Mouse (Mus musculus): ENCODE measurements around the gene Prpf8.
"Not testable (repeated sequence)": the region's sequence is repeated elsewhere in the genome, so short reads cannot be mapped to it uniquely, and the experiment has no call there.

The Prpf8 gene

DNA sequence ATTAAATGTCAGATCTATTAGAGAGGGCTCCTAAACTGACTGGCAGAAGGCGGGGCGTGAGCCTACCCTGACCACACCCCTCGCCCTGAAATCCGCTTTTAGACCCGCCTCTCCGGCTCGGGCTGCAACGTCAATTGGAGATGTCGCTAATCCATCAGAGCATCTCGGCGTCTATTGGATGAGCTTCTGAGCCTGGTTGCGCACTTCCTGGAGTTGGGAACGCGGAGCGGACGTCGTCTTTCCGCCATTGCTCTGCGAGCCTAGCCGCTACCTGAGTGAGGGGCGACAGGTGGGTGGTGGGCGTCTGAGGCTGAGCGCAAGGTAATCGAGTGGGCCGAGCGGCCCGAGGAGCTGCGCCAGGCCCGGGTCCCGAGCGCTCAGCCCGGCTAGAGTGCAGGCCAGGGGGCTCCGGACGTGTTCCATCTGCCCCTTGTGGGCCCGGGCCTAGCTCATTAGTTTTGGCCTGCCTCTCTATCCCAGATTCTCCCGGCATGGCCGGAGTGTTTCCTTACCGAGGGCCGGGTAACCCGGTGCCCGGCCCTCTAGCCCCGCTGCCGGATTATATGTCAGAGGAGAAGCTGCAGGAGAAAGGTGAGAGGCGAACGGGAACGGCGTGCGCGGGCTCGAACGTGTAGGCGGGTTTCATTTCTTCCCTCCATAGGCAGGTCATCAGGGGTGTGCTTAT, at the start of gene Prpf8:
Gene Prpf8, plus strand, starts transcription at position 216 of the 685 bp plus-strand sequence.
- DNase-seq (ENCODE audit: low spot score), result peak; percentile 94

- no peak for DNase-seq (ENCODE audit: low spot score)
These were observed 48.4 kb upstream of the Prpf8 start for GRCm38 (mm10) chr11:75438194-75438593.

- no peak for DNase-seq (ENCODE audit: low spot score)
These were observed 47.8 kb upstream of the Prpf8 start for GRCm38 (mm10) chr11:75438804-75439203.

DNA sequence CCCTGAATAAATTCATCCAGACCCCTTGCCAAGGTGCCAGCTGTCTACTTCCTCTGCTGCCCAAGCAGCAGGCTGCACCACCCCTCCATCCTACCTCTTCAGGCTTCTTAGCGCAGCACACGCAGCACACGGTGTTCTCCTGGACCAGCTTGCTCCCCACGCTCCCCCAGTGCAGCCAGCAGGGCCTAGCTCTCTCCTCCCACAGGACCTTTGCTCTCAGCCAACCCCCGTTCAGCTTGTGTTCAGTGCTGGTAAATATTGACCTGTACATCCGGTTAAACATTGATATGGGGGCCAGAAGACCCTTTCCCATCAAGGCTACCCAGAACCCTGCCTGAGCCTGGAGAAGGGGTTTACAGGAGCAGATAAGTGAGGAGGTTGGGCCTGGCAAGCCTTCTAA, 47.3 kb upstream of the Prpf8 start, which contains the start of gene Serpinf2:
Gene Serpinf2, minus strand, starts transcription at position 229 of the 400 bp plus-strand sequence.
- DNase-seq (ENCODE audit: low spot score), result no peak

DNA sequence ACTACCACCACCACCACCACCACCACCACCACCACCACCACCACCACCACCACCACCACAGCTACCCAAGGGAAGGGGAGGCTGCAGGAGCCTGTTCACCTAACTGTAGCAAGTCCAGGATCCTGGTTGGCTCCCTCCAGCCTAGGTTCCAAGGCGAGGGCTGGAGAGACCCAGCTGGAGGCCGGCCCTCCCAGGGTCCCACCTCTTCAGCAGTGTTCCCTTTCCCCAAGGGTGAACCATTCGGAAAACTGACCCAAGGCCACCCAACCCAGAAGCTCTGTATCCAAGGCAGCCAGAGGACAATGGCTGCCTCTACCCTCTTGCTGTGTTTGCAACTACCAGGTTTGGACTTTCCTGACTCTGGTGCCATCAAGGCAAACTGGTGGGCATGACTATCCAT, 46.7 kb upstream of the Prpf8 start:
- no peak for DNase-seq (ENCODE audit: low spot score)

DNA sequence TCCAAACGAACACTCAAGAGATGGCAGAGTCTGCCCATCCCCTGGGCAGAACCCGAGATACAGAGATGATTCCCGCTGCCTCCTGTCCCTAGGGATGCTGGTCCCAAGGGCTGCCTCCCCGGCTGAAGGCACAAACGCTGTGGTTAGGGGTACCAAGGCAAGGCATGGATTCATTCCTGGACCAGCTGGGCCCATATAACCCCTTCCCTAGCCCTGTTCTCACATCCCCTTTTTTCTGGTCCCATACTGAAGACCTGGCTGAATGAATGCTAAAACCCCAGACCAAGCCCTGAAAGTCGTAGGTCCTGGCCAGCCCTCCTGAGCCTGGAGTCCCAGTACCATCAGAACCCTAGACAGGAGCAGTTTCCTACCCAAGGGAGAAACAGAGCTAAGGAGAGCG, 45.6 kb upstream of the Prpf8 start:
- DNase-seq (ENCODE audit: low spot score), result no peak

- DNase-seq (ENCODE audit: low spot score), result no peak
These were observed 45.0 kb upstream of the Prpf8 start for GRCm38 (mm10) chr11:75441601-75442000.

DNA sequence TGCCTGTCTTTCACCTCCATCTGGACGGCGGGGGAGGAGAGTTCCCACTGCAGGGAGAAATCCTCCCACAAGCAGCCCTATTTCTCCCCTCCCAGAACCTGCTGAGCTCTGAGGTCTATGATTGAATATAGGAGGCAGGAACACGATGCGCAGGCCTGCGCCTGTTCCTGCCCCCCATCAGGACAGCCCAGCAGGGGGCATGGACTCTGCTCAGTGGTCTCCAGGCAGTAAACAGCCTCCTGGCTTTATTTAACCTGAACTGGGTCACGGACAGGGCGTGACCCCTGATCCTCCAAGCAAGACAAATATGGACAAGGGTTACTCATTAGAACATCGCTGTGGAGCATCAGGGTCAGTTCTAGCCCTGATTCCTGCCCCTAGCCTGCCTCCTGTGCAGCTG, 42.9 kb upstream of the Prpf8 start:
- no peak for DNase-seq (ENCODE audit: low spot score)

GRCm38 (mm10) chr11:75448575-75448974, 38.0 kb upstream of the Prpf8 start:
- DNase-seq (ENCODE audit: low spot score), result no peak

- DNase-seq (ENCODE audit: low spot score), result no peak
These were observed 36.9 kb upstream of the Prpf8 start for GRCm38 (mm10) chr11:75449695-75450094.

DNA sequence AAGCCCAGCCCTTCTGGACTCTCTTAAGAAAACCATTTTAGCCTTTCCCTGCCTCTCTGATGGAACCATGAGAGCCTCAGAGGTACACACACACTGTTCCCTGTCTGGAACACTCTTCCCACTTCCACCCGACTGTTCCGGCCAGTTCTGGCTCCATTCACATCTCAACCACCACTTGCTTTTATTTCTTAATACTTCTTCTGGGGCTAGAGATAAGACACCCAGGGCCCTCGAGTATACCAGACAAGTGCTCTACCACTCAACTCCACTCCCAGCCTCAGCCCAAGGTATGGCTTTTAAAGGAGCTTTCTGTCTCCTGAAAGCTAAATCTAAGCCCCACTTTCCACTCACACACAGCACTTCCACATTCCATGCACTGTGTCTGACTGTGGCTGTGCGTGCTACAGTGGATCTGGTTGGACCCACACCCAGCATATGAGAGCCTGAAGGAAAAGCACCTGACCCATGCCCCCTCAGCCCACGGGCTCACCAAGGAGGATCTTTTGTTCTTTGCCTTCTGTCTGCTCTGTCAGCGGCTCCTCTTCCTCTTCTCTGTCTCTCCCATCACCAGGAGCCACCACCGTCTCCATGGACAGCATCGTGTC, 36.2 kb upstream of the Prpf8 start:
- DNase-seq (ENCODE audit: low spot score), result no peak

DNA sequence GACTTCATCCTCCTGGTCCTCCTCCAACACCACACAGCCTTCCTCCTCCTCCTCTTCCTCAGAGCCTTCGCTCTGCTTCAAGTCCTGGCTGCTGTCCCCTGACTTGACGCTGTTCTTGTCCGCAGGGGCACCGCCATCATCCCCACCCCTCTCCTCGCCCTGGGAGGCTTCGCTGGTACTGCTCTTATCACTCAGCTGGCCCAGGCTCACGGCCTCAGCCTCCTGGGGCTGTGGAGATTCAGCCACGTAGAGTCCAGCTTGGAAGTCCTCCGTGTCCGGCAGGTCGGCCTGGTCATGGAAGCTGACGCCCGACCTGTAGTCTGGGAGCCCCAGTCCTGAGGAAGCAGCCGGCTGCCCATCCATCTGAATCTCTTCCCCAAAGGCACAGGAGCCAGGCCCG, 35.7 kb upstream of the Prpf8 start:
- no peak for DNase-seq (ENCODE audit: low spot score)

- no peak for DNase-seq (ENCODE audit: low spot score)
These were observed 34.5 kb upstream of the Prpf8 start for GRCm38 (mm10) chr11:75452081-75452480.

- DNase-seq (ENCODE audit: low spot score), result no peak
These were observed 33.6 kb upstream of the Prpf8 start for GRCm38 (mm10) chr11:75452812-75453557.

GRCm38 (mm10) chr11:75453991-75454930, 32.4 kb upstream of the Prpf8 start, which contains the start of gene Wdr81:
Gene Wdr81 (minus strand): TSS chr11:75454717.
- DNase-seq (ENCODE audit: low spot score), result peak; percentile 85

GRCm38 (mm10) chr11:75455041-75455736, 31.4 kb upstream of the Prpf8 start:
- no peak for DNase-seq (ENCODE audit: low spot score)

GRCm38 (mm10) chr11:75455971-75456370, 30.6 kb upstream of the Prpf8 start:
- not testable (repeated sequence) for DNase-seq (ENCODE audit: low spot score)

GRCm38 (mm10) chr11:75456440-75456871, 30.2 kb upstream of the Prpf8 start:
- DNase-seq (ENCODE audit: low spot score), result no peak

DNA sequence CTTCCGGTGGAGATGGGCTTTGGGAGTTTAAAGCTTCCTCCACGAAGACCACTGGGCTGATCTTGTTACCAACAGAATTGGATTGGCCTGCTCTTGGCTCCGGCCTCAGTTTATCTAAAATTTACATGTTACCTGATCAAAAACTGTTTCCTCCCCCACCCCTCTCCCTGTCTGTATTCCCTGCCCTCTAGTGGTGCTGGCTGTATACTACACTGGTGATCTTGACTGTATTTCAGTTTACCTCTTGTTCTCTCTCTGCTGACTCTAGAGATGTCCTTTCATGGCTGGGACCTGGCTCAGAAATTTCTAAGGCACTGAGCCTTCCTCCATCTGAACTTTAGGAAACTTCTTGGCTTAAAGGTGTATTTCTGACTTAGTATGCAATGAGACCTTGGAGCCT, 28.4 kb upstream of the Prpf8 start:
- no peak for DNase-seq (ENCODE audit: low spot score)

- no peak for DNase-seq (ENCODE audit: low spot score)
These were observed 28.0 kb upstream of the Prpf8 start for GRCm38 (mm10) chr11:75458628-75459041.

DNA sequence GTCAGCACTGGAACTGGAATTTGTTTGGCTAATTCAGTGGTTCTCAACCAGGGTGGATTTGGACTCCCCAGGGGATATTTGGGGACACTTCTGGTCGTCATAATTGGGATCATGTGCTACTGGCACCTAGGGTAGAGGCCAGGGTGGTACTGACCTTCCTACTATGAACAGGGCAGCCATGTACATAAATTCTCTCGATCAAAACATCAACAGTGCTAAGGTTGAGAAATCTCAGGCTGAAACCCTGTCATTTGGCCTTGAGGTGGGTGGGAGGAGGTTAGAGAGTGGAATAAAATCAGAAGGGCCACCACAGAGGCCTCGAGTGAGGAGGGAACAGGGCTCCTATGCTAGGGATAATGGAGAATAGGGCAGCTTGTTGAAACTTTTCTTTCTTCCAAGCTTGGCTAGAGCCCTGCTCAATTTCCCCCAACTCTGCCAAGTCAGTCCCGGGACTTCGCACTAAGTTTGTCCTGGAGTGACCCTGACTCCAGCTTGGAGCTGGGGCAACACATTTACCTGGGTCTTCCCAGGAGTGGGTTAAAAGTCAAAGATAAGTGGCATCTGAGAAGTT, 27.4 kb upstream of the Prpf8 start:
- peak; percentile 32 for DNase-seq (ENCODE audit: low spot score)
